Mouse (Mus musculus) forebrain, embryonic 12.5 days (tissue): ENCODE results near the gene Exosc5. TPM values are rescaled to one million over a fixed set of nuclear protein-coding genes. Genes with fewer than 3 reads are reported as not detected.
A peak's percentile ranks its signal among the peaks of the same experiment; 100 is the strongest.

Experiments
- ATAC-seq: fragments of 200-750 bp; cut with Nextera tagmentation; 2 replicates; pipeline ENCODE4 v1.8.0; 2017; ENCODE audit warnings: moderate TSS enrichment; ENCODE audit not compliant: low FRiP score
- H3K27ac ChIP-seq: fragments of 300-500 bp; sonication (generic); 2 replicates; pipeline ENCODE4 v1.5.1; 2016; ENCODE audit warnings: mild to moderate bottlenecking
- H3K27me3 ChIP-seq: fragments of 300-500 bp; sonication (generic); 2 replicates; pipeline ENCODE4 v1.6.1; 2016; ENCODE audit warnings: mild to moderate bottlenecking
- H3K36me3 ChIP-seq: fragments of 300-500 bp; sonication (generic); replicated peaks from 2 replicates; pipeline ENCODE4 v1.6.1; 2016; ENCODE audit warnings: mild to moderate bottlenecking
- H3K4me1 ChIP-seq: fragments of 300-500 bp; sonication (generic); 2 replicates; pipeline ENCODE4 v1.6.1; 2016
- H3K4me2 ChIP-seq: fragments of 300-500 bp; sonication (generic); 2 replicates; pipeline ENCODE4 v1.6.1; 2016; ENCODE audit warnings: mild to moderate bottlenecking, moderate library complexity
- H3K4me3 ChIP-seq: fragments of 300-500 bp; sonication (generic); replicated peaks from 2 replicates; pipeline ENCODE4 v1.5.1; 2016; ENCODE audit warnings: mild to moderate bottlenecking
- H3K9ac ChIP-seq: fragments of 300-500 bp; sonication (generic); 2 replicates; pipeline ENCODE4 v1.6.1; 2016; ENCODE audit warnings: mild to moderate bottlenecking
- H3K9me3 ChIP-seq: fragments of 300-500 bp; sonication (generic); 2 replicates; pipeline ENCODE4 v1.6.1; 2016
- WGBS: fragments of 180-500 bp; shearing (Covaris S2); methylation state at CpG from one replicate; pipeline ENCODE4 v1.1.7; 2016; 5-methylcytosine and 5-hydroxymethylcytosine counted together
- polyA plus RNA-seq: library from polyadenylated mRNA; unstranded; fragments of >200 nt; fragmentation: Nextera tagmentation; extraction: Ambion mirVana; gene quantifications from 2 replicates; pipeline ENCODE4 v1.2.1, GENCODE M21; 2016

Gene Exosc5
- polyA plus RNA-seq, 1 experiment from 2014 or later, result 51.1 TPM

GRCm38 (mm10) chr7:25705801-25706251, 46.9 kb downstream of the Exosc5 start:
- Histone ChIP-seq H3K27ac (no peak overlapping the region), H3K9me3 (peaks cover 9% of the 10 kb centered on the region), H3K4me1 (peaks cover 26% of the 10 kb centered on the region), H3K27me3 (peaks cover 43% of the 10 kb centered on the region), H3K4me2 (no peak overlapping the region), H3K9ac (no peak overlapping the region), H3K4me3 (no peak overlapping the region), H3K36me3 (no peaks in the 10 kb centered on the region)
- 72% methylated on average over 6 of the region's 6 CpGs for WGBS
- no peak for ATAC-seq

GRCm38 (mm10) chr7:25706578-25707170, 47.7 kb downstream of the Exosc5 start:
- H3K9ac ChIP-seq, result no peak overlapping the region
- H3K36me3 ChIP-seq, result 0 out of 2 replicates have a peak, but pooled peaks cover 3% of the 10 kb centered on the region
- H3K4me3 ChIP-seq, result no peak overlapping the region
- ATAC-seq, result no peak
- 71% methylated on average over 6 of the region's 7 CpGs for WGBS
- no peak overlapping the region for H3K27ac ChIP-seq
- H3K4me1 ChIP-seq, result peaks cover 34% of the 10 kb centered on the region
- H3K4me2 ChIP-seq, result no peak overlapping the region
- peaks cover 43% of the 10 kb centered on the region for H3K27me3 ChIP-seq
- H3K9me3 ChIP-seq, result peaks cover 8% of the 10 kb centered on the region

- Histone ChIP-seq H3K9ac (no peak overlapping the region), H3K4me1 (peaks cover 39% of the 10 kb centered on the region), H3K9me3 (no peaks in the 10 kb centered on the region), H3K4me3 (no peak overlapping the region), H3K27me3 (peaks cover 43% of the 10 kb centered on the region), H3K36me3 (peaks cover 14% of the 10 kb centered on the region), H3K4me2 (no peak overlapping the region), H3K27ac (no peak overlapping the region)
- WGBS, result 62% methylated on average over 15 of the region's 15 CpGs
- no peak for ATAC-seq
These were observed 48.8 kb downstream of the Exosc5 start for GRCm38 (mm10) chr7:25707581-25708292.

- Histone ChIP-seq H3K9ac (0 out of 2 replicates have a peak overlapping the region, but pooled peaks have one; percentile 33), H3K27me3 (peaks cover 25% of the 10 kb centered on the region; the same call in 1 of the 2 replicates), H3K27ac (no peak overlapping the region), H3K36me3 (peaks cover 36% of the 10 kb centered on the region), H3K4me3 (no peak overlapping the region), H3K9me3 (no peaks in the 10 kb centered on the region), H3K4me2 (no peak overlapping the region), H3K4me1 (peaks cover 26% of the 10 kb centered on the region)
- ATAC-seq, result no peak
- 15% methylated on average over 12 of the region's 12 CpGs for WGBS
These were observed 51.0 kb downstream of the Exosc5 start for GRCm38 (mm10) chr7:25709961-25710360.

- H3K4me2 ChIP-seq, result no peak overlapping the region
These were observed 51.7 kb downstream of the Exosc5 start for GRCm38 (mm10) chr7:25710519-25711130.

GRCm38 (mm10) chr7:25711165-25711564, 52.2 kb downstream of the Exosc5 start:
- Histone ChIP-seq H3K4me1 (peaks cover 25% of the 10 kb centered on the region), H3K9ac (no peak overlapping the region), H3K27ac (no peak overlapping the region)

More at GRCm38 (mm10) chr7:25710519-25711130, 51.7 kb downstream of the Exosc5 start:
- Histone ChIP-seq H3K27me3 (peaks cover 19% of the 10 kb centered on the region; the same call in 1 of the 2 replicates), H3K36me3 (peaks cover 42% of the 10 kb centered on the region), H3K4me3 (no peak overlapping the region), H3K9me3 (no peaks in the 10 kb centered on the region), H3K4me1 (peaks cover 25% of the 10 kb centered on the region), H3K9ac (0 out of 2 replicates have a peak overlapping the region, but pooled peaks have one; percentile 33), H3K27ac (no peak overlapping the region)
- 8% methylated on average over 6 of the region's 7 CpGs for WGBS
- ATAC-seq, result peak; percentile 30; the same call in 1 of the 2 replicates

GRCm38 (mm10) chr7:25711731-25712197, 52.8 kb downstream of the Exosc5 start:
- Histone ChIP-seq H3K4me1 (peaks cover 25% of the 10 kb centered on the region), H3K4me2 (no peak overlapping the region), H3K4me3 (no peak overlapping the region), H3K36me3 (peaks cover 49% of the 10 kb centered on the region), H3K27ac (no peak overlapping the region), H3K9me3 (no peaks in the 10 kb centered on the region), H3K27me3 (peaks cover 10% of the 10 kb centered on the region; the same call in 1 of the 2 replicates), H3K9ac (0 out of 2 replicates have a peak overlapping the region, but pooled peaks have one; percentile 7)
- 44% methylated on average over 7 of the region's 7 CpGs for WGBS
- peak; percentile 24; the same call in 1 of the 2 replicates for ATAC-seq

More at GRCm38 (mm10) chr7:25711165-25711564, 52.2 kb downstream of the Exosc5 start:
- 69% methylated on average over 5 of the region's 5 CpGs for WGBS
- Histone ChIP-seq H3K36me3 (peaks cover 48% of the 10 kb centered on the region), H3K27me3 (peaks cover 14% of the 10 kb centered on the region; the same call in 1 of the 2 replicates), H3K9me3 (no peaks in the 10 kb centered on the region), H3K4me3 (no peak overlapping the region), H3K4me2 (no peak overlapping the region)
- no peak for ATAC-seq

GRCm38 (mm10) chr7:25712801-25713200, 53.8 kb downstream of the Exosc5 start:
- H3K27ac ChIP-seq, result no peak overlapping the region
- H3K27me3 ChIP-seq, result peaks cover 2% of the 10 kb centered on the region; the same call in 1 of the 2 replicates
- WGBS, result 90% methylated on average over 9 of the region's 9 CpGs
- peaks cover 49% of the 10 kb centered on the region for H3K36me3 ChIP-seq
- no peak overlapping the region for H3K9ac ChIP-seq
- H3K4me2 ChIP-seq, result no peak overlapping the region
- peaks cover 30% of the 10 kb centered on the region for H3K4me1 ChIP-seq
- no peak overlapping the region for H3K4me3 ChIP-seq
- no peaks in the 10 kb centered on the region for H3K9me3 ChIP-seq
- no peak for ATAC-seq

GRCm38 (mm10) chr7:25714581-25714980, 55.6 kb downstream of the Exosc5 start:
- ATAC-seq, result no peak
- WGBS, result 91% methylated on average over 8 of the region's 8 CpGs
- H3K4me1 ChIP-seq, result peaks cover 42% of the 10 kb centered on the region

GRCm38 (mm10) chr7:25715731-25716271, 56.8 kb downstream of the Exosc5 start:
- ATAC-seq, result no peak
- Histone ChIP-seq H3K9me3 (no peaks in the 10 kb centered on the region), H3K4me1 (peaks cover 33% of the 10 kb centered on the region), H3K36me3 (peaks cover 58% of the 10 kb centered on the region), H3K4me3 (no peak overlapping the region), H3K9ac (no peak overlapping the region), H3K27me3 (no peaks in the 10 kb centered on the region), H3K27ac (no peak overlapping the region), H3K4me2 (no peak overlapping the region)
- WGBS, result 96% methylated on average over 22 of the region's 22 CpGs

More at GRCm38 (mm10) chr7:25714581-25714980, 55.6 kb downstream of the Exosc5 start:
- Histone ChIP-seq H3K4me3 (no peak overlapping the region), H3K9ac (no peak overlapping the region), H3K27ac (no peak overlapping the region), H3K9me3 (no peaks in the 10 kb centered on the region), H3K4me2 (no peak overlapping the region), H3K36me3 (peaks cover 49% of the 10 kb centered on the region), H3K27me3 (no peaks in the 10 kb centered on the region)

GRCm38 (mm10) chr7:25717478-25717877, 58.5 kb downstream of the Exosc5 start:
- no peaks in the 10 kb centered on the region for H3K9me3 ChIP-seq
- no peak overlapping the region for H3K27ac ChIP-seq
- H3K36me3 ChIP-seq, result peaks cover 59% of the 10 kb centered on the region
- 91% methylated on average over 3 of the region's 3 CpGs for WGBS
- no peak for ATAC-seq
- H3K27me3 ChIP-seq, result no peaks in the 10 kb centered on the region
- peak overlapping the region; percentile 71 for H3K4me3 ChIP-seq
- H3K4me2 ChIP-seq, result peak overlapping the region; percentile 89
- H3K4me1 ChIP-seq, result peaks cover 20% of the 10 kb centered on the region
- H3K9ac ChIP-seq, result no peak overlapping the region
